Mouse (Mus musculus) ovary, postnatal 14 days (tissue): ENCODE data around the gene Ube2e1.
"Not testable (repeated sequence)": the region's sequence is repeated elsewhere in the genome, so short reads cannot be mapped to it uniquely, and the experiment has no call there.

Experiments
- DNase-seq: peaks from one replicate; pipeline ENCODE4 v3.0.0; 2022; ENCODE audit warnings: low spot score

Ube2e1 gene

GRCm38 (mm10) chr14:18241786-18242185 is 89.9 kb downstream of the Ube2e1 start:
- DNase-seq: no peak

DNA sequence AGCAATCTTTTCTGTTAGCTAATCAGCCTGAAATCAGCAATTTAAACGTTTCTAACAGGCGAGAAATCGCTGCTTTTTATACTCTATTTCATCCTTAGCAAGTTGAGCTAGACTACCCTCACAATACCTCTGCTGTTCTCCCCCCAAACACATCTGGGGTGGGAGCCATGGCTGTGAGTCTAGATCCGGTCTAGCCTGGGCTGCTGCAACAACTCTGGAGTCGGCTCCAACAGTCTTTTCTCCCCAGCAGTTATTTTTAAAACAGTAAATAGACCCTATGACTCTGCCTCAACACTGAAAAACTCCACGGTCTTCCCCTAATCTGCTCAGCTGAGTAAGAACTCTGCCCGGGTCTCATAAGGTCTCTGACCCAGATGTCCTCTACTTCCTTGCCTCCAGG is 91.5 kb downstream of the Ube2e1 start:
- DNase-seq: no peak

DNA sequence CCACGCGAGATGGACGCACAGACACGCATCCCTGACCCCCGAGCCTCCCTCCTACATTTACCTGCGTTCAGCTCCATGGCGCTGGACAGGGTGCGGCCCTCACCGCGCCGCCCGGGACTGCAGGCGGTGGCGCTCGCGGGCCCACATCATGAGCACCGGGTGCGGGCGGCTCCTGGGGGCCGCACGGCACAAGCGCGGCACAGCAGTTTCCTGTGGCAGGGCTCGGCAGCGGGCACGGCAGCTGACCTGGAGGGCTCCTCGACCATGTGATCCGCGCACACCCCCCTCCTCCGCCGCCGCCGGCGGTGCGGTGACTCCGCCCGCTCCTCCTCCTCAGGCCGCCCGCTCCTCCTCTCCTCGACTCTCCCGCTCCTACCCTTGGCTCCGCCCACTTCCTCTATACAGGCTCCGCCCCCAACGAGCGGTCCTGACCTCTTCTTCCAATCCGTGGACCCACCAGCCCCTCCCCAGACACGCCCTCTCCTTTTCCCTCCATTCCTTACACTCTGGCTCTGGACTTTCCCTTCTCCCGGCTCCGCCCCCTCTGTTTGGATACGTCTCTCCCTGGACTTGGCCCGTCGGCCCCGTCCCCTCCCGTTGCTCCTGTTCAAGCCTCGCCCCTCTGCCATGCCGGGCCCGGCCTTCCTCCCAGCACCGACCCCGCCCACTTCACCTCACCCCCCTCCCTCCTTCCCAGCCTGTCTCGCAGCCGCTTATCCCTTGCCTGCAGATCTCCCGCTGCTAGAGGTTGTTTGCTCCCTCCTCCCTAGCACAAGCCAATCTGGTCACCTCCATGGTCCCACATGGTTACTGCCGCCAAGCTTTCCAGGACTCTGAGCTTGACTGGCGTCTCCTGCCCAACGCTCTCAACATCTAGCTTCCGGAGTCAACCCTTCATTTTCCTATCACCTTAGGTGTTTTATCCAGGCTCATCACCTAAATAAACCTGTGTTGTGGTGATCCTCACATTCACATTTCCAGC is 92.6 kb downstream of the Ube2e1 start, which contains the start of gene Nr1d2:
Nr1d2 (minus strand) TSS at position 378 of the 982 bp plus-strand sequence.
- DNase-seq: peak; percentile 98

DNA sequence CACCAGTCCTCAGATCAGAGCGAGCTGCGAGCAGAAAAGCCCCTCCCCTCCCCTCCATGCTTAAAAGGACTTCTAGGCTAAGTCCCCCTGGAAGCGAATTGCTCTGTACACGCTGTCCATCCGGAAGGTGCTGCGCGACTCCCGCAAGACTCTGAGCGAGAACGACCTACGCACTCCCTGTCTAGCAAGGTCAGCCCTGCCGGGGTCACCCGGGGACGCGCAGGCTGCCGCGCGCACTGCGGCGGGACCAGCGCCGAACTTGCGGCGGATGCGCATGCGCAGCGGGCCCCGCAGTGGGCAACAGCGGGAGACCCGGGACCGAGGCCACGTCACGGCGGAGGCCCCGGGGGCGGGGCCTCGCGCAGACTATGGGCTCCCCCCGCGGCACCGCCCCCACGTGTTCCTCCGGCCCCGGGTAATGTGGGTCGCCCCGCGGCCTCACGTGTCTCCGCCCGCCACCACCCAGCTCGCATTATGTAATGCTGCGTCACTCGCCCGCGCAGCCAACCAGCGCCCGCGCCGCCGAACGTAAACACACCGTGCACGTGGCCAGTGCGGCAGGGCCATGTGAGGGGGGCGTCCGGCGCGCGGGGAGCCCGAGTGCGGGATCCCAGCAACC is 93.4 kb downstream of the Ube2e1 start:
- DNase-seq: peak; percentile 96

DNA sequence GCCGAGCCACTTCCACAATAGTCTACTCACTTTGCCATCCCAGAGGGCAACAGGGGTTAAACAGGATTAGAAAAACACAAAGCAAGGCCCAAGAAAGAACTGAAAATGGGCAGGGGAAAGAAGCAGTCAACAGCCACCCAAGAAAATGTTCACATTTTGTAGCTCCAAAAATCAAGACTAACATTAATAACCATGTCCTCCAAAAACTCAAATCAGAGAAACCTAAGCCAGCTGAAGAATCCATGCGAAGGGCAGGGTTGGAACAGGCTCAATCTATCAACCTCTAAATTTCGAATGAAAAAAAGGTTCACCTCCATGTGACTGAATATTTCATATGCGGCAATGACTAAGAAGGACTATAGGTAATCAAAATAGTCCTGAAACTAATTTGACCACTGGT is 94.3 kb downstream of the Ube2e1 start:
- DNase-seq: no peak

- DNase-seq: not testable (repeated sequence)
Observed at GRCm38 (mm10) chr14:18236496-18237235, 95.0 kb downstream of the Ube2e1 start.

DNA sequence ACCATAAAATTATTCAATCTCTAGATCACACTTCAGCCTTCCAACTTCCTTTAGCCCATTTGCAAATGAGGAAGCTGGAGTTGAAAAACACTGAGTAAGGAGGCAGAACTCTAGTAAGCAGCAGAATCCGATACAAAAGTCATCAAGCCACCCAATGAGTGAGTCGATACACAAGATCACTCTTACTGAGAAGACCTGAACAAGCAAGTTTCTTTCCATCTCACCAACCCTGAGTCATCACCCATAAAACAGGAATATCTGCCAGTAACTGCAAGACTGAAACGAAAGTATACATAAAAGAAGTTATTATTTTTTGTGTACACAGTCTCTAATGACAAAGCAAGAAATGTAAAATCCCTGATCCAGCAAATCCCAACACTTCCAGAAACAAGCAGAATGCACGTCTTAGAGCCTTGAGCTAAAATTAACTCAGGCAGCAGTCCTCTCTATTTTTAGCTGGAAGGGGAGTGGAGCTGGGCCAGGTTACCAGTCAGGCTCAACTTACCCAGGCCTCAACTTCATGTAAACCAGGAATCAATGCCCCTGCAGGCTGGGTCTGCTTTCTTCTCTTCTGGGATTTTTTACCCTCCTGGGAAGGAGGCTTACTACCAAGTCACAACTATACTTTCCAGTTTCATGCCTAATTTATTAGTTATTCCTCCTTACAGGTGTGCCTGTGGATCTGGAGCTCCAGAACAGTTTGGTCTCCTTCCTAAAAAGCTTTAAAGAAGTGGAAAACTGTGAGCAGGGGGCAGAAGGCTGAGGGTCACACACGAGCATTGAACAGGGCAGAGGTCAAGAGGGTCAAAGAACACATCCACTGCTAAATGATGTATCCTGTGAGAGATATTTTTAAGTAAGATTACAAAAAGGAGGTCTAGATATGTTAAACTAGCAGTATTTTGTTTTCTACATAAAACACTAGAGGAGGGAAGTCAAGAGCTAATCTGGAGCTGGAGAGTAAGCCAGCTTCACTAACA is 97.4 kb downstream of the Ube2e1 start:
- DNase-seq: no peak

DNA sequence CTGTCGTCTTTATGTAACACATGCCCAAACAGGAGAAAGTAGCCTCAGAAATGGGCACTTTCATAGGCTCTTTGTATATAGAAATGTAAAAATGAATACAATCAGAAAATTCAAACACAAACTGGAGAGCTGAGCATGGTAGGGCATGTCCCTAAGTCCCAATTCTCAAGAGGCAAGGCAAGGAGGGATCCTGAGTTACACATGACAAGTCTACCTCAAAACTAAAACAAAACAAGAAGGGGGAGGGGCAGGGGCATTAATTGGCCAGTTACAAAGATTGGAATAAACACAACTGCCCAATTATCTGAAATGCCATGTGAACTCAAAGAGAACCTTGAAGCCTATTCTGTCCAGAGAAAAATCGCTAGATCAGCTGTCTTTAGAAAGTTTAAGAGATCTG is 98.6 kb downstream of the Ube2e1 start:
- DNase-seq: no peak
